Mouse (Mus musculus) hindbrain, embryonic 12.5 days (tissue): ENCODE measurements around the gene Asb13. TPM values are rescaled to one million over a fixed set of nuclear protein-coding genes. Genes with fewer than 3 reads are reported as not detected.

Experiments
- ATAC-seq: fragments of 200-750 bp; cut with Nextera tagmentation; 2 replicates; pipeline ENCODE4 v1.8.0; 2017; ENCODE audit warnings: moderate TSS enrichment; ENCODE audit not compliant: low FRiP score
- H3K27ac ChIP-seq: fragments of 300-500 bp; sonication (generic); 2 replicates; pipeline ENCODE4 v1.5.1; 2016; ENCODE audit warnings: mild to moderate bottlenecking
- H3K27me3 ChIP-seq: fragments of 300-500 bp; sonication (generic); 2 replicates; pipeline ENCODE4 v1.6.1; 2016; ENCODE audit warnings: mild to moderate bottlenecking
- H3K36me3 ChIP-seq: fragments of 300-500 bp; sonication (generic); 2 replicates; pipeline ENCODE4 v1.6.1; 2016; ENCODE audit warnings: mild to moderate bottlenecking
- H3K4me1 ChIP-seq: fragments of 300-500 bp; sonication (generic); 2 replicates; pipeline ENCODE4 v1.6.1; 2016
- H3K4me2 ChIP-seq: fragments of 300-500 bp; sonication (generic); replicated peaks from 2 replicates; pipeline ENCODE4 v1.6.1; 2016; ENCODE audit warnings: mild to moderate bottlenecking
- H3K4me3 ChIP-seq: fragments of 300-500 bp; sonication (generic); 2 replicates; pipeline ENCODE4 v1.5.1; 2016; ENCODE audit warnings: mild to moderate bottlenecking
- H3K9ac ChIP-seq: fragments of 300-500 bp; sonication (generic); 2 replicates; pipeline ENCODE4 v1.6.1; 2016; ENCODE audit warnings: mild to moderate bottlenecking, moderate library complexity
- H3K9me3 ChIP-seq: fragments of 300-500 bp; sonication (generic); replicated peaks from 2 replicates; pipeline ENCODE4 v1.6.1; 2016; ENCODE audit warnings: mild to moderate bottlenecking
- WGBS: fragments of 180-500 bp; shearing (Covaris S2); methylation state at CpG from one replicate; pipeline ENCODE4 v1.1.7; 2016; 5-methylcytosine and 5-hydroxymethylcytosine counted together
- polyA plus RNA-seq: library from polyadenylated mRNA; unstranded; fragments of >200 nt; fragmentation: Nextera tagmentation; extraction: Ambion mirVana; gene quantifications from 2 replicates; pipeline ENCODE4 v1.2.1, GENCODE M21; 2016

The Asb13 gene
- polyA plus RNA-seq, 1 experiment from 2014 or later: 12.9 TPM

DNA sequence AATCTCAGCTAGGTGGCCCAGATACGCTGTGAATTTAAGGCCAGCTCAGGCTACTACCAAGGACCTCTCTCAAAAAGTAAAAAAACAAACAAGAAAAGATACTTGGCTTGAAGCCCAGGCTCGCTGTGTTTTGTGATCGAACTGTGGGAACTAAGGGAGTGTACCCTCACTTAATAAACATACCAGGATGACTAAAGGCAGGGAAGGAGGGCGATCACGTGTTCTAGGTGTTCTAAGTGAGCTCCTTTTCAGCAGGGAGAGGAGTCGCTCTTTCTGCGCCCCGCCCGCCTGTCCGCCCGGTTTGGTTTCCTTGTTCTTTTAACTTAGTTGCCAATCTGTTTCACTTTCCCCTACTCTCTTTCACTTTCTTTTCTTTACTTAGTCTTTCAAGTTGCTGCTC lies 3.0 kb downstream of the Asb13 start:
- 69% methylated on average over 11 of the region's 11 CpGs for WGBS
- Histone ChIP-seq H3K4me2 (no peak overlapping the region), H3K27ac (no peak overlapping the region), H3K4me3 (no peak overlapping the region), H3K9ac (no peak overlapping the region), H3K36me3 (no peaks in the 10 kb centered on the region), H3K4me1 (0 out of 2 replicates have a peak, but pooled peaks cover 3% of the 10 kb centered on the region), H3K27me3 (no peaks in the 10 kb centered on the region), H3K9me3 (no peaks in the 10 kb centered on the region)
- no peak for ATAC-seq

DNA sequence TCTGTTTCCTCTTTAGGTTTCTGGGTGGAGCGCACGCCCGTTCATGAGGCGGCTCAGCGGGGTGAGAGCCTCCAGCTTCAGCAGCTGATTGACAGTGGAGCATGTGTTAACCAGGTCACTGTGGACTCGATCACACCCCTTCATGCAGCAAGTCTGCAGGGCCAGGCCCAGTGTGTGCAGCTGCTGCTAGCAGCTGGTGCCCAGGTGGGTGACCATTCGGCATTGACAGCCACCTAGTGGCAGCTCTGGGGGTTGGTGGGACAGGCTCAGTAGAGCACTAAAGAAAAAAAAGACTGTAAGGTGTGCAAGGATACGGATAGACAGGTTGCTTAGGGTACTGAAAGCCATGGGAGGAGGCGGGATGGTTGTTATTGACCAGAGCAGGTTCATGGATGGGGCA lies 8.2 kb downstream of the Asb13 start:
- Histone ChIP-seq H3K9me3 (no peaks in the 10 kb centered on the region), H3K4me2 (no peak overlapping the region), H3K27me3 (no peaks in the 10 kb centered on the region), H3K4me1 (no peaks in the 10 kb centered on the region), H3K4me3 (no peak overlapping the region), H3K27ac (no peak overlapping the region), H3K9ac (no peak overlapping the region), H3K36me3 (peaks cover 21% of the 10 kb centered on the region; the same call in 1 of the 2 replicates)
- 73% methylated on average over 9 of the region's 9 CpGs for WGBS
- ATAC-seq: peak; percentile 52; the same call in 1 of the 2 replicates

DNA sequence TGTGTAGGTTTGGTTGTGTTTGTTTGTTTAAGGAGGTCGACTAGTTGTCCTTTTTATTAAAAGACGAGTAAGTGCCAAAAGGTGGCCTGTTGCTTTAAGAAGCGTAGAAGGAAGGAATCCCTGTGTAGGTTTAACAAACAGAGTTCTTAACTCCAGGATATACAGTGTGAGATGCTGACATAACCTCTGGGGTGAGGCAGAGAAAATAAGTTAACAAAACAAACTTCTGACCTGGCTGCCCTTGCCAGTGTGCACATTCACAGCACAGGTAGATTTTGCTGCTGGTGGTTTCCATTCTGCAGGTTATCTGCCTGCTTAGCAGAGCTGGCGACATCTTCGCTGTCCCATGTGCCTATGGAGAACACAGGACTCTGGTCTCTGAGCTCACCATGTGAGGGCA lies 8.7 kb downstream of the Asb13 start:
- Histone ChIP-seq H3K4me2 (no peak overlapping the region), H3K9ac (no peak overlapping the region), H3K4me3 (no peak overlapping the region), H3K36me3 (peaks cover 21% of the 10 kb centered on the region; the same call in 1 of the 2 replicates), H3K27ac (no peak overlapping the region), H3K4me1 (no peaks in the 10 kb centered on the region), H3K9me3 (no peaks in the 10 kb centered on the region), H3K27me3 (no peaks in the 10 kb centered on the region)
- WGBS: 87% methylated on average over 5 of the region's 5 CpGs
- no peak for ATAC-seq

DNA sequence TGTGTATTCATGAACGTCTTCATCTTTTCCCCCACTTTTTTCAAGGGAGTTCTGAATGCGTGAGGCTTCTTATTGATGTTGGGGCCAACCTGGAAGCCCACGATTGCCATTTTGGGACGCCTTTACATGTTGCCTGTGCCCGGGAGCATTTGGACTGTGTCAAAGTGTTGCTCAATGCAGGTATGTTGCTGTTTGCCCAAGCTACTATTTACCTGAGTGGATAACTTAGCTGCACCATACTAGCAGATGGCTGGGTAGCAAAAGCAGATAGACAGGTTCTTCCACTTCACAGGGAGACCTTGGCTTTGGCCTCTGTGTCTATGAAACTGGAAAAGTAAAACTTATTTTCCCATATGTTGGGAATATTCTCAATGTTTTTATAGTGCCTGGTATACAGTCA lies 11.0 kb downstream of the Asb13 start:
- no peak overlapping the region for H3K4me2 ChIP-seq
- H3K36me3 ChIP-seq: peaks cover 26% of the 10 kb centered on the region; the same call in 1 of the 2 replicates
- no peak overlapping the region for H3K4me3 ChIP-seq
- H3K9ac ChIP-seq: no peak overlapping the region
- H3K27ac ChIP-seq: no peak overlapping the region
- H3K4me1 ChIP-seq: no peaks in the 10 kb centered on the region
- H3K27me3 ChIP-seq: no peaks in the 10 kb centered on the region
- no peaks in the 10 kb centered on the region for H3K9me3 ChIP-seq
- no peak for ATAC-seq
- 93% methylated on average over 5 of the region's 5 CpGs for WGBS

DNA sequence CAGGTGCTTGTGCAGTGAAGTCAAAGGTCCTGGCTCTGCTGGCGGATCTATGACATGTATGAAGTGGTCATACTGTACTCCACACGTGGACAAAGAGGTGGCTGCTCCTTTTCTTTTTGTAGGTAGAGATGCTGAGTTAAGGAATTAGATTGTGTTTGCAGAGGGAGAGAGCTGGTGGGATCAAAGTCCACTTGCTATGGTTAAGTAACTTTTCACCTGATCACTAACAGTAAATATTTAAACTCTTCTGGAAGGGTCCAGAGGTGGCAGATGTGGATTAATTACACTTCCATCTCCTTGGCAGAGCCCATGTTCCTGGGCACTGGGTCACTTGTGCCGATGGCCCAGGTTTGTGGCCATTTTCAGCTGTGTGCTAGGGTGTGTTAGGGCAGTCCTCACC lies 12.1 kb downstream of the Asb13 start:
- H3K27me3 ChIP-seq: no peaks in the 10 kb centered on the region
- no peak overlapping the region for H3K4me3 ChIP-seq
- H3K27ac ChIP-seq: no peak overlapping the region
- no peaks in the 10 kb centered on the region for H3K4me1 ChIP-seq
- 87% methylated on average over 3 of the region's 3 CpGs for WGBS
- peaks cover 33% of the 10 kb centered on the region; the same call in 1 of the 2 replicates for H3K36me3 ChIP-seq
- no peaks in the 10 kb centered on the region for H3K9me3 ChIP-seq
- H3K4me2 ChIP-seq: no peak overlapping the region
- no peak overlapping the region for H3K9ac ChIP-seq
- ATAC-seq: no peak

DNA sequence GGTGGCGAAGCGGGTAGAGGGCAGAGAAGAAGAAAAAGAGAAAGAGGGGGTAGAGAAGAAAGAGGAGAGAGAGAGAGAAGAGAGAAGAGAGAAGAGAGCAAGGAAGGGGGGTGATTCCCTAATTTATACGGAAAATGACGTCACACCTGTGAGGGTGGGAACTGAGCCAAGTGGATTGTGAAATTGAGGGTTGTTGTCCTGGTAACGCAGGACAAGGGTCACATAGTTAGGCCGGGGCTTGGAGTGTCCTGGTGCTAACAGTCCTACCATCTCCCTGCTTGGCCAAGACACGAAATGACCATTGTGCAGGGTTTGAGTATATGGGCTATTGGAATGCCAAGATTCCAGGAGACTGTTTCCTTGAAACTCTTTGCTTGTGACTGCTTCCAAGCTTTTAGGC lies 12.7 kb downstream of the Asb13 start:
- H3K9me3 ChIP-seq: no peaks in the 10 kb centered on the region
- no peaks in the 10 kb centered on the region for H3K27me3 ChIP-seq
- ATAC-seq: no peak
- no peak overlapping the region for H3K27ac ChIP-seq
- H3K4me2 ChIP-seq: no peak overlapping the region
- no peak overlapping the region for H3K4me3 ChIP-seq
- peaks cover 33% of the 10 kb centered on the region; the same call in 1 of the 2 replicates for H3K36me3 ChIP-seq
- no peaks in the 10 kb centered on the region for H3K4me1 ChIP-seq
- no peak overlapping the region for H3K9ac ChIP-seq
- WGBS: 84% methylated on average over 7 of the region's 7 CpGs

DNA sequence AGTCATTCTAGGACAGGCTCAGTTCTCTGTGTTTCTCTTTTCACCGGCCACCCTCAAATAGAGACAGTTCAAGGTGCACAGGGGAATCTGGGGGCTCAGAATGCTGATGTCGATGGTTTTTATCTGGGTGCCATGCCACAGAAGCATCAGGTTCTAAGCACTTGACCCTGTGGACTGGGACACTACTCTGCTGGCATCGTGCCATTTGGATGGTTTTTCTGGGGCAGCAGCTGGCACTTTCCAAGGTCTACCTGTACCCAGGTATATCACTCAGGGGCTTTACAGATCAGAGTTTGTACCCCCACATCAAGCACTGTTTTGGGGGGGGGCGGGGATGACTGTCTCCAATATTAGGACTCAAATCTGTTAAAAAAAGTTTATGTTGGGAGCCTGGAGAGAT lies 16.7 kb downstream of the Asb13 start:
- no peak for ATAC-seq
- Histone ChIP-seq H3K4me1 (no peaks in the 10 kb centered on the region), H3K27ac (no peak overlapping the region), H3K9ac (no peak overlapping the region), H3K27me3 (no peaks in the 10 kb centered on the region), H3K4me2 (no peak overlapping the region), H3K36me3 (peaks cover 35% of the 10 kb centered on the region), H3K9me3 (no peaks in the 10 kb centered on the region), H3K4me3 (no peak overlapping the region)
- WGBS: 88% methylated on average over 4 of the region's 4 CpGs

DNA sequence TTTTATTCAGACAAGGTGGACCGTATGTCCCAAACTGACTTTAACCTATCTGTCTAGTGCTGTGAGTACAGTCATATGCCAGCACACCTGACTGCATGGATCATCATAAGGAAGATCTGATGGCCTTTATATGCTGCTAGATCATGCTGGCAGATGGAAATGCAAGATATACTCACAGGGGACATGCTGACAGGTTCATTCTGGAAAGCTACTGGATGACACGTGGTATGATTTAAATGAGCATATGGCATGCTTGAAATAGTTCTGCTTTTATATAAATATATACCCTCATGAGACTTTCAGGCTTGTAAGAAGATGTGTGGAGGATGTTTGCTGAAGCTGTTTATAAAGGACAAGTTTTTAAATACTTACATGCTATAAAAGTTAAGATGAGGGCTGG lies 20.6 kb downstream of the Asb13 start:
- ATAC-seq: no peak
- Histone ChIP-seq H3K4me3 (no peak overlapping the region), H3K4me2 (no peak overlapping the region), H3K4me1 (no peaks in the 10 kb centered on the region), H3K9ac (no peak overlapping the region), H3K9me3 (no peaks in the 10 kb centered on the region), H3K27me3 (no peaks in the 10 kb centered on the region), H3K27ac (no peak overlapping the region), H3K36me3 (peaks cover 19% of the 10 kb centered on the region)
- 91% methylated on average over 2 of the region's 2 CpGs for WGBS

DNA sequence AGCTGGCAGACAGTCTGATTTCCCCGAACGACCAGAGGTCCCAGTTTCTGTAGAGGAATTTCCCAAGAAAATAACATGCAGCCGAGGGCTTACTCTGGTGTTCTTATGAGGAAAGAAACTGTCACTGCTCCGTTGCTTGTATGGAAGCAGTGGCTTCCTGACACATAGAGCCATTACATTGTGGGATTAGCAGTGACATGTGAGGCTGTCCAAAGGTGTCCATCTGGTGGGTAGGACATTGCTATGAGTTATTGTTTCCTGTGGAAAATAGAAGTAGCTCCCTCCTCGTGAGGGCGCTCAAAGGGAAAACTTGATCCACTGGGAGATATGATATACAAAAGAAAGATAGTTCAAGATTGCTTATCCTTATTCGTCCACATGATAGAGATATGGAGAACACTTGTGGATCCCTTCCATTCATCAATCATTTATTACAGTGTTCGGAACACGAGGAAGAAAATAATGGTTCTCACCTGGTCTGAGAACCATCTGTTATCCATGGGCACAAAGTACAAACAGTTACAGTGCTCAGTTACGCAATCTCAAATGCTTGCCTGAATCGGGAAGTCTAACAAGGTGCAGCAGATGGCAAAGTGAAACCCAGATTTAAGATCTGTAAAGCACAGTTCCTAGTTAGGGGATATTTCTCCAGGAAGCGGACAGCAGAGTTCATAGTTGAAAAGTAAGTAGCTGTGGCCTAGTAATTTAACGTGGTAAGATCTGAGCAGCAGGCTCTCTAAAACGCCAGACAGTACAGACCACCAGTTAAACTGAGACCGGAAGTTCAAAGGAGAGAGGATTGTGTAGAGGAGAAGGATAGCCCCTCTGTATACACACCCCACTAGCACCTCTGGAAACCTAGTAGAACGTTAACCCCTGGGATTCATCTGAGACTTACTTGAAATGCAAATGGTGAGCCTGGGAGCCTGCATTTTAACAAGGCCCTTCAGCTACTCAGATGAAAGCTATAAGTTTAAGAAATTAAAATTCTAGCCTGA lies 25.6 kb downstream of the Asb13 start:
- Histone ChIP-seq H3K9ac (no peak overlapping the region), H3K4me3 (no peak overlapping the region), H3K4me2 (no peak overlapping the region), H3K4me1 (no peaks in the 10 kb centered on the region), H3K9me3 (no peaks in the 10 kb centered on the region), H3K27ac (no peak overlapping the region), H3K27me3 (no peaks in the 10 kb centered on the region), H3K36me3 (no peaks in the 10 kb centered on the region)
- 81% methylated on average over 16 of the region's 16 CpGs for WGBS
- no peak for ATAC-seq

DNA sequence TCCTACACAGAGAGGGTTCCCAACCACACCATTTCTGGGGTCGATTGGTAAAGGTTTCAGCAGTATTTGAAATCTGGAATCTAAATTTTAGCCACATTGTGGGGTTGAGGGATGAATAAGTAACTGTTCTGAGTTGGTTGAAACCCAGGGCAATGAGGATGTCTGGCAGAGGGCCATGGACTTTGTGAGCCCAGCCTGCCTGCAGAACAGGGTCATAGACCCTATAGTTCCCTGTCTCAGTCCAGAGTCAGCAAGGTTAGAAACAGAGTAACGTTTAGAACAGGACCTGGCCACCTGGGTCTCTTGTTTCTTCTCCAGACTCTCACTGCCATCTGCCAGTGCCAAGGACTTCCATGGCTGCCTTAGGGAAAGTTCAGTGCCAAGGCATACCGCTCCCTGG lies 30.4 kb downstream of the Asb13 start:
- Histone ChIP-seq H3K9ac (no peak overlapping the region), H3K27me3 (no peaks in the 10 kb centered on the region)
- 64% methylated on average over 3 of the region's 3 CpGs for WGBS

DNA sequence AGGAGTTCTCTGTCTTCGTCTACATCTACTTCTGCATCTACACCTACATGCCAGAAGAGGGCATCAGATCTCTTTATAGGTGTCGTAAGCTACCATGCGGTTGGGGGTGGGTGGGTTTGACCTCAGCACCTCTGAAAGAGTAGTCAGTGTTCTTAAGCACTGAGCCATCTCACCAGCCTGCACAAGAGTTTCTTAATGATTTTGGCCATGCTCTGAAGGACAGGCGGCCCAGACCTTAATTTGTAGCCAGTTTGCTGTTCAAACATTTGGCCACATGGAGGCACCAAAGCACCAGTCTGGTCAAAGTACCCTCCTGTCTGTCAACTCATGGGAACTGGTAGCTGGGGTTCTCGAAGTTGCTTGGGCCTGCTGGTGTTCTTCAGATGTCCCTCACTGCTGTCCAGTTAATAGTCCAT lies 31.5 kb downstream of the Asb13 start:
- no peaks in the 10 kb centered on the region for H3K36me3 ChIP-seq
- no peaks in the 10 kb centered on the region for H3K4me1 ChIP-seq
- H3K4me2 ChIP-seq: peak overlapping the region; percentile 38
- no peak overlapping the region for H3K4me3 ChIP-seq
- no peaks in the 10 kb centered on the region for H3K27me3 ChIP-seq
- H3K27ac ChIP-seq: no peak overlapping the region
- peak; percentile 83 for ATAC-seq
- H3K9me3 ChIP-seq: no peaks in the 10 kb centered on the region
- 12% methylated on average over 5 of the region's 5 CpGs for WGBS
- no peak overlapping the region for H3K9ac ChIP-seq

More for the DNA sequence above, 30.4 kb downstream of the Asb13 start:
- H3K4me3 ChIP-seq: no peak overlapping the region
- H3K36me3 ChIP-seq: no peaks in the 10 kb centered on the region
- no peaks in the 10 kb centered on the region for H3K4me1 ChIP-seq
- no peak for ATAC-seq
- no peak overlapping the region for H3K4me2 ChIP-seq
- no peaks in the 10 kb centered on the region for H3K9me3 ChIP-seq
- no peak overlapping the region for H3K27ac ChIP-seq

DNA sequence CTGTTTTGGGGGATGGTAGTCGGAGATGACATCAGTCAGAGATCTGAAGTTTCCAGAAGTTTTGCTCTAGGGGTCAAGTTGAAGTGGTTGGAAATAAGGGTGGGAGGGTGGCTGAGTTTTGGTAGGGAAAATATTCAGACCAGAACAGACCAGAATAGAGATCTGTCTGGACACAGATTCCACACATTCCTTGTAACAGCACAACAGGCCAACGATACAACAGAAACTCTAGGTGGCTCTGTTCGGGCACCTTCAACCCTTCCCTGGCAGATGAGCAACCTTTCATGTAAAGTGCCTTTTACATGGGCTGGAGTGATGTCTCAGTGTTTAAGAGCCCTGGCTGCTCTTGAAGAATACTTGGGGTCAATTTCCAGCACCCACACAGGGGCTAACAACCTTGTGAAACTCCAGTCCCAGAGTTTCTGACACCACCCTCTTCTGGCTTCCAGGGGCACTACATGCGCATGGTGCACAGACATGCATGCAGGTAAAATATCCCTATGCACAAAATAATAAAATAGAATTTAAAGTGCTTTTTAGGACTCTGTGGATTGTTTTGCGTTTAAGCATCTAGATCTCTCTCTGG lies 33.5 kb downstream of the Asb13 start:
- no peak for ATAC-seq
- Histone ChIP-seq H3K9ac (no peak overlapping the region), H3K27me3 (no peaks in the 10 kb centered on the region), H3K4me1 (no peaks in the 10 kb centered on the region), H3K4me2 (no peak overlapping the region), H3K27ac (no peak overlapping the region), H3K36me3 (no peaks in the 10 kb centered on the region), H3K9me3 (peaks cover 3% of the 10 kb centered on the region; the same call in 1 of the 2 replicates), H3K4me3 (no peak overlapping the region)
- WGBS: 86% methylated on average over 5 of the region's 5 CpGs
